Mouse (Mus musculus) midbrain, embryonic 16.5 days (tissue): ENCODE results near the gene Gtf2ird1. TPM values are rescaled to one million over a fixed set of nuclear protein-coding genes. Genes with fewer than 3 reads are reported as not detected.
A peak's percentile ranks its signal among the peaks of the same experiment; 100 is the strongest.

ENCODE experiments used
- ATAC-seq: fragments of 200-750 bp; cut with Nextera tagmentation; 2 replicates; pipeline ENCODE4 v1.8.0; 2017; ENCODE audit warnings: moderate TSS enrichment
- H3K27ac ChIP-seq: fragments of 300-500 bp; sonication (generic); 2 replicates; pipeline ENCODE4 v1.5.1; 2014; ENCODE audit warnings: mild to moderate bottlenecking, low read length, mixed read lengths
- H3K27me3 ChIP-seq: fragments of 300-500 bp; sonication (generic); 2 replicates; pipeline ENCODE4 v1.6.1; 2014; ENCODE audit warnings: low read depth, low read length, mixed read lengths; ENCODE audit not compliant: control insufficient read depth, insufficient read depth
- H3K36me3 ChIP-seq: fragments of 300-500 bp; sonication (generic); 2 replicates; pipeline ENCODE4 v1.6.1; 2014; ENCODE audit warnings: mild to moderate bottlenecking, low read length, moderate library complexity, mixed read lengths; ENCODE audit not compliant: control insufficient read depth, insufficient read depth
- H3K4me1 ChIP-seq: fragments of 300-500 bp; sonication (generic); 2 replicates; pipeline ENCODE4 v1.6.1; 2014; ENCODE audit warnings: mild to moderate bottlenecking, low read length, mixed read lengths; ENCODE audit not compliant: control insufficient read depth, insufficient read depth
- H3K4me2 ChIP-seq: fragments of 300-500 bp; sonication (generic); 2 replicates; pipeline ENCODE4 v1.6.1; 2014; ENCODE audit warnings: mild to moderate bottlenecking, low read length, mixed read lengths
- H3K4me3 ChIP-seq: fragments of 300-500 bp; sonication (generic); 2 replicates; pipeline ENCODE4 v1.5.1; 2014; ENCODE audit warnings: low read depth, mild to moderate bottlenecking, low read length, moderate library complexity, mixed read lengths
- H3K9ac ChIP-seq: fragments of 300-500 bp; sonication (generic); 2 replicates; pipeline ENCODE4 v1.6.1; 2014; ENCODE audit warnings: low read depth, low read length, mixed read lengths
- H3K9me3 ChIP-seq: fragments of 300-500 bp; sonication (generic); replicated peaks from 2 replicates; pipeline ENCODE4 v1.6.1; 2014; ENCODE audit warnings: mild to moderate bottlenecking, low read length, mixed read lengths; ENCODE audit not compliant: control insufficient read depth, poor library complexity, severe bottlenecking
- WGBS: fragments of 180-500 bp; shearing (Covaris S2); extraction: QIAGEN DNeasy Blood & Tissue Kit; methylation state at CpG from one replicate; pipeline ENCODE4 v1.1.7; 2014; 5-methylcytosine and 5-hydroxymethylcytosine counted together
- polyA plus RNA-seq: library from polyadenylated mRNA; unstranded; fragments of >200 nt; fragmentation: Nextera tagmentation; extraction: Ambion mirVana; gene quantifications from 2 replicates; pipeline ENCODE4 v1.2.1, GENCODE M21; 2015

Gene Gtf2ird1
- polyA plus RNA-seq, 1 experiment from 2014 or later, result 74.3 TPM

DNA sequence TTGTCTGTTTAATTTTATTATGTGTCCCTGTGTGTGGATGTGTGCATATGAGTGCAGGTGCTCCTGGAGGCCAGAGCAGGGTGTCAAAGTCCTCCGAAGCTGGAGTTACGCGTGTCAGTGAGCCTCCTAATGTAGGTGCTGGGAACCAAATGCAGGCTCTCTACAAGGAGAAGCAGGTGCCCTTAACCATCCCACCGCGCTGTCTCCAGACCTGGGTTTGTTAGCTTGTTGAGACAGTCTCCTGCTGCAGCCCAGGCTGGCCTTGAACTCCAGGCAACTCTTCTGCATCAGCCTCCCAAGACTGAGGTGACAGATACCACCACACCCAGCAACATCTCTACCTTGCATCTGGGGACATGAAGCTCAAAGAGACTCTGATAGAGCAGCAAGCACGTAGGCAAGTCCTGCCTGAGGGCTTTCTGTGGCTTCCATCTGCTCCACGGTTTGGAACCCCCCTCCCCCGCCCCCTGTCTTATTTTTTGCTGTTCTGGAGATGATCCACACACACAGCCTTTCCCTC, 10.6 kb upstream of the Gtf2ird1 start:
- ATAC-seq, result no peak
- Histone ChIP-seq H3K4me1 (peaks cover 14% of the 10 kb centered on the region), H3K27ac (0 out of 2 replicates have a peak overlapping the region, but pooled peaks have one; percentile 69), H3K9me3 (no peaks in the 10 kb centered on the region), H3K9ac (no peak overlapping the region), H3K4me2 (no peak overlapping the region), H3K27me3 (no peaks in the 10 kb centered on the region), H3K36me3 (no peaks in the 10 kb centered on the region), H3K4me3 (no peak overlapping the region)
- WGBS, result 59% methylated on average over 8 of the region's 8 CpGs

DNA sequence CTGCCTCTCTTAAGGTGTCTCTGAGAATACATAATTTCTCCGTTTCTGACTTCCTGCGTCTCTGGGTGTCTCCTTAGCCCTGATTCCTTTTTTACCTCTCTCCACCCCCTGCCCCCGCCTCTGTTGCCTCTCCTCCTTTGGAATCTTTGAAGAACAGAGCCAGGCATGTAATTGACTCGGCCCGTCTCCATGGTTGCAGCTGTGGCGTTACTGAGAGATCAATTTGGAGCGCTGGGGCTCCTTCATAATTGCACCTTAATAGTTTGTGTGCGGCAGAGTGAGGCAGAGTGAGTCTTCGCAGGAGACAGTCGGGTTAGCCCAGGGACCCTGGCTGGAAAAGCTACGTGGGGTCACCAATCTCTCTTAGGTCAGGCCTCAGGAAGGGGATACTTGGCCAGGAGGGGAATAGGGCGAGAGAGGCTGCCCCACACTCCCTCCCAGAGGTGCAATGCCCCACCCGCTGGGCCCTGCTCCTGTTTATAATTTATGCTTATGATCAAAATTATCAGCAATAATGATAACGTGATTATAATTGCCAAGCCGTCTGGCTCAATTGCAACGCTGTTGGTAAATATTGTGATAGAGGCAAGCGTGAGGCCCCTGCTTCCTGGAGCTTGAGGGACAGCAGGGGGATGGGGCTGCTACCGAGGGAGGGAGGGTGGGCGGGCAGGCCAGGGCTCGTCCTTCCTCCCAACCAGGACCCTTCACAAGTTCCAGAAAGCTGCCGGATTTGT, 9.9 kb upstream of the Gtf2ird1 start:
- 0 out of 2 replicates have a peak overlapping the region, but pooled peaks have one; percentile 31 for H3K9ac ChIP-seq
- peak overlapping the region; percentile 69 for H3K27ac ChIP-seq
- no peaks in the 10 kb centered on the region for H3K27me3 ChIP-seq
- H3K36me3 ChIP-seq, result no peaks in the 10 kb centered on the region
- peaks cover 14% of the 10 kb centered on the region for H3K4me1 ChIP-seq
- H3K4me2 ChIP-seq, result peak overlapping the region; percentile 20; the same call in 1 of the 2 replicates
- H3K4me3 ChIP-seq, result no peak overlapping the region
- WGBS, result 10% methylated on average over 21 of the region's 21 CpGs
- ATAC-seq, result peak; percentile 70; the same call in 1 of the 2 replicates
- H3K9me3 ChIP-seq, result no peaks in the 10 kb centered on the region

DNA sequence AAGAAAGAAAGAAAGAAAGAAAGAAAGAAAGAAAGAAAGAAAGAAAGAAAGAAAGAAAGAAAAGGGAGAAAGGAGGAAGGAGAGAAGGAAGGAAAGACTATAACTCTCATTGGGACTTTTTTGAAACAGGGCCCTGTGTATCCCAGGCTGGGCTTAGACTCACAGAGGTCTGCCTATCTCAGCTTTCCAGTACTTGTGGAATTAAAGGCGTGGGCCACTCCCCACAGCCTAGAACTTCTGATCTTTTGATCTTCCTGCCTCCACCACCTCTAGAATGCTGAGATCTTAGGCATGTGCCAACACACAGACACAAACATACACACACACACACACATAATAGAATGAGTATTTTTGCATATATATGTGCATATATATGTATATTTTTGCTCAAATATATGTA, 8.7 kb upstream of the Gtf2ird1 start:
- WGBS, result 96% methylated on average over 1 of the region's 1 CpGs
- ATAC-seq, result no peak
- Histone ChIP-seq H3K36me3 (no peaks in the 10 kb centered on the region), H3K27me3 (no peaks in the 10 kb centered on the region), H3K9ac (no peak overlapping the region), H3K4me3 (no peak overlapping the region), H3K4me2 (no peak overlapping the region), H3K9me3 (no peaks in the 10 kb centered on the region), H3K27ac (no peak overlapping the region), H3K4me1 (peaks cover 14% of the 10 kb centered on the region)

DNA sequence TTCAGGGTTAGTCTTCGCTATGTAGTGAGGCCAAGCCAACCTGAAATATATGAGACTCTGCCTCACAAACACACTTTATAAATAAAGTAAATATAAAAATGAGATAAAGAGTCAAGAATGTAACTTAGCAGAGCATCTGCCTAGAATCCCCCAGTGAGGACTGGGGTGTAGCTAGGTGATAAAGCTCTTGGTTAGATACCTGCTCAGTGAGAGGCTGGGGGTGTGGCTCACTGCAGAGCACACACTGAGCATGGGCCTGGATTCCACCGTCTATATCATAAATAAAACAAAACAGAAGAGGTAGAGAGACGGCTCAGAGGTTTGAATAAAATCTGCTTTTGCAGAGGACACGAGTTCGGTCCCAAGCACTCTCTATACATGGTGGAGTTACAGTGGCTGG, 7.7 kb upstream of the Gtf2ird1 start:
- Histone ChIP-seq H3K27me3 (no peaks in the 10 kb centered on the region), H3K9ac (no peak overlapping the region), H3K9me3 (no peaks in the 10 kb centered on the region), H3K4me1 (peaks cover 14% of the 10 kb centered on the region), H3K4me3 (no peak overlapping the region), H3K36me3 (no peaks in the 10 kb centered on the region), H3K4me2 (no peak overlapping the region), H3K27ac (no peak overlapping the region)
- 90% methylated on average over 5 of the region's 5 CpGs for WGBS
- no peak for ATAC-seq

DNA sequence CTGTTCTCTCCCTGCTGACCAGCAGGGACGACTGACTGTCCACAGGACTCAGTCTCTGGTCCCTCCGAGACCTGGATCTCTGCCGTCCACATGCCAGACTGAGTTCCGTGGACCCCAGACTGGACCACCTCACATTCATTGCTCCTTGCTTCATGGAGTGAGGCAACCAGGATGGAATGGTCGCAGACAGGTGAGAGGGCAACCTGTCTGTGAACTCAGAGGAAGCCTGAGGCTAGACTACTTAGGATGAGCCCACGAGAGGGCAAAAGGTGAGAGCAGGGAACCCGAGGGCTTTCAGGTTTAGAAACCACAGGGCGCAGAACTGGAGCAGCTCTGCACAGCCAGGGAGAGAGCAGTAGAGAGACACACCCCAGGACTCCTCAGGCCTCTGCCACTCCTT, 6.2 kb upstream of the Gtf2ird1 start:
- no peak overlapping the region for H3K27ac ChIP-seq
- H3K4me2 ChIP-seq, result no peak overlapping the region
- no peak for ATAC-seq
- H3K9ac ChIP-seq, result no peak overlapping the region
- 83% methylated on average over 8 of the region's 8 CpGs for WGBS
- H3K4me1 ChIP-seq, result peaks cover 10% of the 10 kb centered on the region
- H3K9me3 ChIP-seq, result no peaks in the 10 kb centered on the region
- H3K27me3 ChIP-seq, result no peaks in the 10 kb centered on the region
- H3K36me3 ChIP-seq, result no peaks in the 10 kb centered on the region
- no peak overlapping the region for H3K4me3 ChIP-seq

DNA sequence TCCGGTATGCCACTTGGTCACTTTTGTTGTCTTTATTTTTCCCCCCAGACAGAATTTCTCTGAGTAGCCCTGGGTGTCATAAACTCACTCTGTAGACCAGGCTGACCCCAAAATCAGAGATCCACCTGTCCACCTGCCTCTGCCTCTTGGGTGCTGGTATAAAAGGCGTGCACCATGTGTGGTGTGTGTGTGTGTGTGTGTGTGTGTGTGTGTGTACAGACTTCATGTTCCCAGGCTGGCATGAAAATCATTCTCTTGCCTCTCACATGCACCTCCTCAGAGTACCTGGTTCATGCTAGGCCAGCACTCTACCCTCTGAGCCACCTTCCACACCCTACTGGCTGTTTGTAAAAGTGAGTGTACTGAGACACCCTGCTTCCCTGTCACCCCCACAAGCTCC, 5.8 kb upstream of the Gtf2ird1 start:
- no peak for ATAC-seq
- H3K27ac ChIP-seq, result no peak overlapping the region
- no peak overlapping the region for H3K4me3 ChIP-seq

DNA sequence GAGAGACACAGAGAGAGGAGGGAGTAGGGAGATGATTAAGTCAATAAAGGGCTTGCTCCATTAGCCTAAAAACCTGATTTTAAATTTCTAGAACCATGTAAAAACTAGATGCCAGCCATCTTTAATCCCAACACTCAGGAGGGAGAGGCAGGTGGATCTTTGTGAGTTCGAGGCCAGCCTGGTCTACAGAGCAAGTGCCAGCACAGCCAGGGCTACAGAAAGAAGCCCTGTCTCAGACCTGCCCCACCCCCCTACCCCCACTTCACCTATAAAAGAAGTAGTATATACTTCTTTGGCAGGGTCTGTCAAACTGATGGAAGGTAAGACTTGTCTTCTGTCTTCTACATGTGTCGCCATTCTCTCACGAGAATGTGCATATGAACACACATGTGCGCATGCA, 4.0 kb upstream of the Gtf2ird1 start:
- no peak overlapping the region for H3K4me2 ChIP-seq
- H3K4me1 ChIP-seq, result no peaks in the 10 kb centered on the region; the same call in 1 of the 2 replicates
- no peak overlapping the region for H3K27ac ChIP-seq
- WGBS, result 97% methylated on average over 4 of the region's 4 CpGs
- no peaks in the 10 kb centered on the region for H3K9me3 ChIP-seq
- no peak overlapping the region for H3K9ac ChIP-seq
- no peaks in the 10 kb centered on the region for H3K27me3 ChIP-seq
- no peaks in the 10 kb centered on the region for H3K36me3 ChIP-seq
- no peak overlapping the region for H3K4me3 ChIP-seq
- no peak for ATAC-seq

More for the DNA sequence above, 5.8 kb upstream of the Gtf2ird1 start:
- peaks cover 10% of the 10 kb centered on the region for H3K4me1 ChIP-seq
- H3K36me3 ChIP-seq, result no peaks in the 10 kb centered on the region
- no peaks in the 10 kb centered on the region for H3K27me3 ChIP-seq
- no peaks in the 10 kb centered on the region for H3K9me3 ChIP-seq
- H3K9ac ChIP-seq, result no peak overlapping the region
- H3K4me2 ChIP-seq, result no peak overlapping the region
- 83% methylated on average over 2 of the region's 2 CpGs for WGBS

DNA sequence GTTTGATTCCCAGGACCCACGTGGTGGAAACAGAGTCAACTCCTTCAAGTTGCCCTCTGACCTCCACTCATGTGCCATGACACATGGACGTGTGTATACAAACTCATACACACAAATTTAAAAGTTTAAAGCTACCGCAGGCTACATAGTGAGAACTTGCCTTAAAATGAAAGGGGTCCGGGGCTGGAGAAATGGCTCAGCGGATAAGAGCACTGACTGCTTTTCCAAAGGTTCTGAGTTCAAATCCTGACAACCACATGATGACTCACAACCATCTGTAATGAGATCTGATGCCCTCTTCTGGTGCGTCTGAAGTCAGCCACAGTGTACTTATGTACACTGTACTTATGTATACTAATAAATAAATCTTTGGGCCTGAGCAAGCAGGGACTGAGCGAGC, 2.6 kb upstream of the Gtf2ird1 start:
- WGBS, result 89% methylated on average over 7 of the region's 7 CpGs
- Histone ChIP-seq H3K9ac (no peak overlapping the region), H3K4me2 (no peak overlapping the region), H3K27ac (no peak overlapping the region), H3K9me3 (no peaks in the 10 kb centered on the region), H3K36me3 (no peaks in the 10 kb centered on the region), H3K4me3 (no peak overlapping the region), H3K27me3 (no peaks in the 10 kb centered on the region), H3K4me1 (peaks cover 12% of the 10 kb centered on the region)
- ATAC-seq, result no peak

DNA sequence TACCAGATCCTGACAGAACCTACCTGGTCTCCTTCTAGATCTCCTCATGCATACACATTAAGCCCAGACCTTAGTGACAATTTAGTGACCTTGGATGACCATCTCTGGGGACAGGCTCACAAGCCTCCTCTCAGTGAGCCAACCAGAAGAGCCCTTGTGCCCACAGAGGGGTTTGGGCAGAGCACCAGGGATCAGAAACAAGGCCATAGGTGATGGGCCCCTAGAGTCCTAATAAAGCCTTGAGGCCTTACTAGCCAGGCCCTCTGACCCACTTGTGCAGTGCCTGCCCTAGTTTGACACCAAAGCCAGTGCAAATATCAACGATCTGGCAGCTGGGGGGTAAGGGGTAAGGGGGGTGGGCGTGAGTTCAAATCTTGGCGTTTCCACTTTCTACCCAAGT, 1.9 kb upstream of the Gtf2ird1 start:
- Histone ChIP-seq H3K4me3 (no peak overlapping the region), H3K4me1 (peaks cover 16% of the 10 kb centered on the region), H3K27me3 (no peaks in the 10 kb centered on the region), H3K4me2 (no peak overlapping the region), H3K27ac (no peak overlapping the region), H3K9ac (no peak overlapping the region), H3K9me3 (no peaks in the 10 kb centered on the region), H3K36me3 (no peaks in the 10 kb centered on the region)
- WGBS, result 97% methylated on average over 3 of the region's 3 CpGs
- no peak for ATAC-seq
